Mouse (Mus musculus) frontal cortex, postnatal 36 days (tissue): ENCODE results near the gene Pzp.

Source experiments
- DNase-seq, 2 experiments: peaks; one replicate each; pipeline ENCODE4 v3.0.0; 2022; ENCODE audit warnings: low spot score in 2 of 2

Pzp gene

GRCm38 (mm10) chr6:128526601-128527000 lies at the start of gene Pzp:
TSS of gene Pzp (minus strand) at chr6:128526720.
- DNase-seq = no peak

DNA sequence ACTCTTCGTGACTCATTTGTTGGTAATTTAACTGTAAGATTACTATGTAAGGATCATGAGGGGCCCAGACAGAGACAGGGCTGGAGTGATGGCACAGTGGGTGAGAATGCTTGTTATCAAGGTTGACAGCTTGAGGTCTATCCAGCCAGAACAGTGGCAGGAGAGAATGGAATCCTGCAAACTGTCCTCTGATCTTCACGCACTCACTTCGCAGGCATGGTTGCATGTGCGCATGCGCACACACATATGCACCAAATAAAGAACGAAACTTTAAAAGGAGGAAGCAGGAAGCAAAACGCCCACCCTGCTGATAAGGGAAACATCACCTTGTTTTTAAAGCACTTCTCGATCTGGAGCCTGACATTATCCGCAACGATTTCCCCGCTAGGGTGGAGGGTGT lies 40.1 kb upstream of the Pzp start:
- DNase-seq = no peak

DNA sequence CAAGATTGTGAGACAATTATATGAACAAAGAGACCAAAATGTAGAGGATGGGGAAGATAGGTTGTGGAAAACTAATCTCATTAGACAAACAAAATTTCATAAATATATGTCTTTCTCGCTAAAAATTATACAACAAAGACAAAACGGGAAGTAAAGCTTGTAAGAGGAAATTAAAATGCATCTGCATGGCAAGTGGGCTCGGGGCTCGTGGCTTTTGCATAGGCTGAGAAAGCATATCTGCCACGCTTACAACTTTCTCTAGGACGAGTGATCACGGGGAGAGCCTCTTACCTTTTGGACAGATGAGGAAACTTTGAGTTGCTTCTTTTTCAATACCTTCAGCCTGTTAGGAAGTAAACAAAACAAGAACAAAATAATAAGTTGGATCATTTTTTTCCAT lies 27.5 kb upstream of the Pzp start:
- no peak for DNase-seq

GRCm38 (mm10) chr6:128549463-128550452 lies 23.2 kb upstream of the Pzp start:
- DNase-seq = no peak

- DNase-seq = no peak
Measured at GRCm38 (mm10) chr6:128548532-128548931, 22.0 kb upstream of the Pzp start.

GRCm38 (mm10) chr6:128545402-128545801 lies 18.9 kb upstream of the Pzp start:
- no peak for DNase-seq

DNA sequence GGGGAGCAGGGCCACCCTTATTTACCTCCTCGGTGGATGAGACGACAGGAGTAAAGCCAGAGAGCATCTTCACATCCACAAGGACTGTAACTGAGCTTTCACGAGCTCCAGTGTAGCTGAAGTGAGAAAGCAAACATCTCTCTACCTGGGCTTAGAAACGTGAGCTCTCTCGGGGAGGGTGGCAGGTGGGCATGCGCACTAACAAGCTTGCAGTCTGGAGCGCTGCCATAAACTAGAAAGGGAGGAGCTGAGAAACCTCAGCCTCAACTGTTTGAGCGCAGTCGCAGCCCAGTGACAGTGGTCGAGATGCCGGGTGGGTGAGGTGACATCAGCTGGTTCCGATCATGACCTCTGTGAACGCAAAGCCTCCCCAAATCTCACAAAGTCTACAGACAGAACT lies 16.7 kb upstream of the Pzp start:
- DNase-seq = peak; percentile 30 to 33

GRCm38 (mm10) chr6:128535250-128535649 lies 8.7 kb upstream of the Pzp start:
- DNase-seq = no peak

DNA sequence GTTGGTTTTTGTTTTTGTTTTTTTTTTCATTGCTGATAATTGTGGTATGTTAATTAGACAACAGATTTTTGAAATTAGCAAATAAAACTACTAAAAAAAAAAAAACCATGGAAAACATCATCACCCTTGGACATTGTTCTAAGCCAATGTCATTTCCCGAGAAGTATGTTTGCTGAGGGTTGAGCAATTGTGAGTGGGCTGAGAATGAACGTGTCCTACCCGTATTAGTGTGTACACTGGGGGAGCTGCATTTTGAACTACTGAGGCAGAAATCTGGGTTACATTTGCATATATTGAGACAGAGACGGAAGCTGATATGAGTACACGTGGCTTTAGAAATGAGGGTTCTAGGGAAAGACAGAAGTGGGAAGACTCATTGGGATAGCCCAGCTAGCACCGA lies 6.8 kb upstream of the Pzp start:
- DNase-seq = no peak

- DNase-seq = no peak
Measured at GRCm38 (mm10) chr6:128532701-128533100, 6.2 kb upstream of the Pzp start.

DNA sequence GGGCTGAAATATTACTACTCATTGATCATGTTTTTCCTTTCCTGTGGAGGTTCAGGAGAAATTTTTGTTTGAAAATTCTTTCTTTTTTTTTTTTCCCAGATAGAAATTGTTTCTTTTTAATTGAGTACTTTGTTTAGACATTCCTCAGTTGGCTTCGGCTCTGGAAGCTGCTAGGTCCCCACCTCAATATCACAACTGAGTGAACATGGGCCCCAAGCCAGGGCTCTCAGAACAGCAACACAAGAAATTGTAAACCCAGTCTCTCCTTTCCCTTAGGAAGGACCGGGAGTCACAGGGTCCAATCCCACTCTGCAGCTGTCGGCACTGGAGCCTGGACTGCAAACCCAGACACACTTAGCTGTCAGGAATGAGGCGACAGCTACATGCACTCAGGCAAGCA lies 2.0 kb upstream of the Pzp start:
- no peak for DNase-seq

GRCm38 (mm10) chr6:128527110-128527509 lies 590 bp upstream of the Pzp start:
- no peak for DNase-seq

GRCm38 (mm10) chr6:128525801-128526200 lies 719 bp downstream of the Pzp start:
- DNase-seq = no peak

GRCm38 (mm10) chr6:128523360-128523759 lies 3.2 kb downstream of the Pzp start:
- no peak for DNase-seq

DNA sequence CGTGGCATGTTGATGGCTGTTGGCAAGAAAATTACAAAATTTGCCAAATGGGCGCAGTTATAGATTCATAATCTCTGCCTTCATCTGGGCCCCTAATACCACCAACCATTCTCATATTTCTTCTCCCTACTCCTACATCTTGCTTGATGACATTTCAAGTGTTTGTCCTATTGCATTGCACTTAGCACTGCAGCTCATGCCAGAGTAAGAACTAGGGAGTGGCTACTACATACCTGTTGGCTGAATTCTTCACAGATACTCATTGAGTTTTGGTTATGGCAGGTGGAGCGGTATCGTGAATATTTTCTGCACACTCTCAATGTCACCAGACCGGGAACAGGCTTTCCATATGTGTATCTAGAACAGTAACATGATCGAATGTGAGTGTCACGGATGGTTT lies 7.4 kb downstream of the Pzp start:
- no peak for DNase-seq

DNA sequence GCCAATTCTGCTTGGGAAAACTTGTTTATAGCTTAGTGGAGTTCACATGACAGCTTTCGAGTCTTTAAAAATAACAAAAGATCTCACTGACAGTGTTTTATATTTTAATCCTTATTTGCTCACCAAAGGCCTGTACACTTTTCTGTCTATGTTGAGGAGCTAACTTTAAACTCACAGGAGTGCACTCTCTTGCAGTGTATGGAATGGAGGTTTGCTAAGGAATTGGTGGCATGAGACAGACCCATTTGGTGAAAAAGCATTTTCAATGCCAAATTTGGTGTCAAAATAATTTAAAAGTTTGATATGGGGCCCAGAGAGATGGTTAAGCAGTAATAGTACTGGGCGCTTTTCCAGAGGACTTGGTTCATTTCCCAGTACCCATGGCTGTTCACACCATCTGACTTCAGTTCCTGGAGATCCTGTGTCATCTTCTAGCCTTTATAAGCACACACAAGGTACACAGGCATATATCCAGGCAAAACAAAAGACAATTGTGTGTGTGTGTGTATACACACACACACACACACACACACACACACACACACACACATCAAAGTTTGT lies 20.8 kb downstream of the Pzp start:
- DNase-seq = peak in 1 of 2 experiments; percentile 13

DNA sequence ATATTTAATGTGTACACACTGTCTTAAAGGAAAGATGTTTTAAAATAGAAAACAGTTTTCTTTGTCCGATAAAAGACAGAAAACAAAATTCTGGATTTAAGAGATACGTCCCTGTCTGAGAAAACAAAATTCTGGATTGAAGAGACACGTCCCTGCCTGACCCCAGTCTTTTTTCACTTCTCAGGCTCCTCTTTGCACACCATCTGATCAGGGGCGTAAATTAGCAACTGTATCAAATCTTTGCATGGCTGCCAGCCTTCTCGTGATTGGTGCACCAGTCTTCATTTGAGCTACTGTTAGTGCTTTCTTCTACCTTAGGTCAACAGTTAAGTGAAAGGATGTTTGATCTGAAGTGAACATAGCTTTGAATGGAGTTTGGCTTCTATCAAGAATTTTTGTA lies 21.8 kb downstream of the Pzp start:
- no peak for DNase-seq

- DNase-seq = no peak
Measured at GRCm38 (mm10) chr6:128495346-128495745, 31.2 kb downstream of the Pzp start.

DNA sequence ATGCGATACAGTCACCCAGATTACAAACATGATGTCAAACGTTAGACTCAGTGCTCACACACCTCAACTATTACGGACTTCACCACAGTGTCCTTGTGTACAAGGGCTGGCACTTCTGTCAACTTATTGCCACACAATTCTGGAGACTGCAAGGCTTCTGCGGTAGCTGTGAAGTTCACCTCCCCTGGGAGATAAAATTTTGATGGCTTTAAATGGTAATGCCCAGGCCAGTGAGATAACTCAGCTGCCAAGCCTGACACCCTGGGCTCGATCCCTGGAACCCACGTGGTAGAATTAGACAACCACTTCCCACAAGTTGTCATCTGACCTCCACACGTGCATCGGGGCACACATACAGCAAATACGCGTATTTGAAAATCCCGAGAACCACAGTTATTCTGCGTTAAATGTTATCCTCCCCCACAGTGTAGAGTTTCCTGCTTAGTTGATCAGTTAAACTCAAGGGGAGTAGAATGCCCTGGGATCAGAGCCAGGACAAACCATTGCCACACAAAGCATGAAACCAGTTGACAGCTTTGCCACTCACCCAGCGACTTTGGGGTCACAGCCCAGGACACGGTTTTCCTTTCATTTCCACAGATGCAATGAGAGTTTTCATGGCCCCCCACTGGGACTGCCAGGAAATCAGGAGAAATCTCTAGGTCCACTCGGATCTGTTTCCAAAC lies 31.7 kb downstream of the Pzp start:
- DNase-seq = no peak

GRCm38 (mm10) chr6:128491916-128492315 lies 34.6 kb downstream of the Pzp start:
- DNase-seq = no peak

GRCm38 (mm10) chr6:128490141-128490540 lies 36.4 kb downstream of the Pzp start:
- DNase-seq = no peak

GRCm38 (mm10) chr6:128487736-128488135 lies 38.8 kb downstream of the Pzp start:
- DNase-seq = no peak
